Mouse (Mus musculus) A20 (cell line): ENCODE measurements at regions not wholly inside any gene's neighbourhood (a gene's known extent, or its start where the extent isn't known, plus 50 kb on each side); places are given as distances from the start of the nearest gene placed in this dataset.

Source experiments
- DNase-seq: peaks from one replicate; pipeline ENCODE4 v3.0.0-alpha.2; 2011; ENCODE audit warnings: low read depth, low spot score

DNA sequence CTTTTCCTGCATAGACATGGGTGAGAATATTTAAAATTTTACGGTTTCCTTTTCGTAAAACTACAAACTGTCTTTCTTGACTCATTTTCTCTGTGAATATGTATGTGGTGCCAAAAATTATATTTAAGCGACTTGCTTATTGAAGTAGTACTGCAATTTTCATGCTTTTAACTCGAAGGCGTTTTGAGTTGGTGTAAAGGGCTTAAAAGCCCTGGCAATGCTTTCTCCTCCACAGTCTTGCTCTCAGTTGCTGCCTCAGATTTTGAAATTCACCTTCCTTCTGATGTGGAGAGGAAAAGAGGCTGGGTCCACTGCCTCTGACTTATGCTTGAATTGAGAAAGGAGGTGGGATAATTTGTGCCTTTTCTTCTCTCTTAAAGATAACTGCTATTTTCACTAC lies 629.6 kb upstream of the Nrsn1 start:
- DNase-seq: no peak

DNA sequence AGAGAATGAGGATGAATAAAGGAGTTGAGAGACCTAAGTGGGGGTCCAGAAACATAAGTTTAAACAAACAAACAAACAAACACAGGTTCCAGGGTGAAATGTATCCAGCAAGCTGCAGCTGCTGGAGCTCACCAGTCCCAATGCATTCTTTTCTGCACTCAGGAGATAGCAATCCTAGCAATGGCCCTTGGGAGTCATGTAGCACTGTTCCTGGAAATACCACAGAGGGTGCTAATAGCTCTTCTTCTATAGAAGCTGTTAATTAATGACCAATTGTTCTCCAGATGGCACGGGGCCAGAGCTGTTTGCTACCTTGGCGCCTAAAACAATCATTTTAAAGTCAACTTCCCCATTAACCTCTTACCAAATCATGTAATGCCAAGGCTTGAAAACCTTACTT lies 622.8 kb upstream of the Nrsn1 start:
- no peak for DNase-seq

DNA sequence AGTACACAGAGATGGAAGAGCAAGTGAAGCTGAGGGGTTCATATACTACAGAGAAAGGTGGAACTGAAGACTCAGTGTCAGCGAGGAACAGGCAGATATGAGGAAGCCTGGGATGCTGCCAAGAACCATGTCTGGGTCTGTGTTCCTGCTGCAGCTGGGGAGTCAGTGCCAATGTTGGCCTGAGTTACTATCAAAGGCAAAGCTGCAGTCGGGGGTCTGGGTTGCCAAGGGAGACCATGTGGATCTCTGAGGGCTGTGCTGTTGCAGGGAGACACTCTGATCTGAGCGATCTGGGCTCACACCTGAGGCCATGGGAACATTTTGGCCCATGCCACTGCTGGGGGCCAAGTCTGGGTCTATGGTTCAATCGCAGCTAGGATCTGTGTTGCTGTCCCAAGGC lies 612.5 kb upstream of the Nrsn1 start:
- DNase-seq: no peak

- no peak for DNase-seq
Measured at GRCm38 (mm10) chr13:25868923-25869322, 598.6 kb upstream of the Nrsn1 start.

DNA sequence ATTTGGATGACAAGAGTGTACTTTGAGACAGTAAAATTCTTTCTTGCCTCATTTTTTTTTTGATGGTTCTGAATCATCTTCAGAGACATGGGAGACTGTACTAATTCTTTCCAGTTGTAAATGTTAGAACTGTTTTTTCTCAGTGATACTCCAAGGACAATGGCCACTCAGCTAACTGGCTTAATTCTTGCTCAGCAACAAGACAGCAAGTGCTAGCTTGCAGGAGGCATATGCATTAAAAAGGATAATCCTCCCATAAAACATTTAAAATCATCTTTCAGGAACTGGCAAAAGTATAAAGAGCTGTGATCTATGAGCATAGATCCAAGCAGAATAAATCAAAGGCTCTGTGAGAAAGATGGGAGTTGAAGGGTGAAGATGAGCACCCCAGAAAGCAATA lies 587.9 kb upstream of the Nrsn1 start:
- no peak for DNase-seq

GRCm38 (mm10) chr13:25857569-25857968 lies 587.3 kb upstream of the Nrsn1 start:
- no peak for DNase-seq

DNA sequence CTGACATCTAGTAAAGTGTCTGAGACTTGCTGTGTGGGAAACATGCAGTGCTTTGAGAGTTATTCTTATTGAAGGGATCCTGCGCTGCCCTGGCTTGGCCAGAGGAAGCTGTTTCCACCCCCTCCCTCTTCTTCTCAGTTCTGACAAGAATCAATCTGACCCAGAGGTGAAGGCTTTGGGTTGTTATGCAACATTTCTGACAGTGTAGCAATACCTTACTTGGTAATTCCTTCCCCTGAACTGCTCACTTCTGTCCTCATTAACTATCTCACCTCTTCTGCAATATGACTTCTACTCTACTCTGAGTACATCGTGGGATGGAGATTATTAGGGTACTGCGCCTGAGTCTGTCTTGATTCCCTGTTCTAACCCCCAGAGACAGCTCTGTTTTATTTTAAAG lies 586.8 kb upstream of the Nrsn1 start:
- no peak for DNase-seq

- DNase-seq: no peak
Measured at GRCm38 (mm10) chr13:25856549-25856948, 586.2 kb upstream of the Nrsn1 start.

DNA sequence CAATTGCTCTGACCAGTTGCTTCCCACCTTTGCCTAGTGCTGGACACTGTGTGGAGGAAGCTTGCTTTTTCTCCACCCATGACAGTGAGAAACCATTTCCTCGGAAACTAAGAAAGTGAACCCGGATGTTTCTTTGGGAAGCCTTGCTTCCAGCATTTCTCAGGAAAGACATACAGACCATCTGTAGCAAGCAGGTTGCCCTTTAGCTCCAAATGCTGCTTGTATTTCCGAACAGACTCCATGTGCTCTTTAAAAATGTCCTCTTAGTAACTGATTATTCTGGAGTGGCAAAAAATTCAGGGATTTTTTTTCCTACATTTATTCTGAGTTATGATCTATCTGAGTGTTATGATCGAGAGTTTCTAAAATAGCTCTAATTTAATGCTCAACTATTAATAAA lies 577.9 kb upstream of the Nrsn1 start:
- DNase-seq: no peak

GRCm38 (mm10) chr13:25838237-25838636 lies 567.9 kb upstream of the Nrsn1 start:
- no peak for DNase-seq

- DNase-seq: no peak
Measured at GRCm38 (mm10) chr13:25829146-25829924, 559.0 kb upstream of the Nrsn1 start.

DNA sequence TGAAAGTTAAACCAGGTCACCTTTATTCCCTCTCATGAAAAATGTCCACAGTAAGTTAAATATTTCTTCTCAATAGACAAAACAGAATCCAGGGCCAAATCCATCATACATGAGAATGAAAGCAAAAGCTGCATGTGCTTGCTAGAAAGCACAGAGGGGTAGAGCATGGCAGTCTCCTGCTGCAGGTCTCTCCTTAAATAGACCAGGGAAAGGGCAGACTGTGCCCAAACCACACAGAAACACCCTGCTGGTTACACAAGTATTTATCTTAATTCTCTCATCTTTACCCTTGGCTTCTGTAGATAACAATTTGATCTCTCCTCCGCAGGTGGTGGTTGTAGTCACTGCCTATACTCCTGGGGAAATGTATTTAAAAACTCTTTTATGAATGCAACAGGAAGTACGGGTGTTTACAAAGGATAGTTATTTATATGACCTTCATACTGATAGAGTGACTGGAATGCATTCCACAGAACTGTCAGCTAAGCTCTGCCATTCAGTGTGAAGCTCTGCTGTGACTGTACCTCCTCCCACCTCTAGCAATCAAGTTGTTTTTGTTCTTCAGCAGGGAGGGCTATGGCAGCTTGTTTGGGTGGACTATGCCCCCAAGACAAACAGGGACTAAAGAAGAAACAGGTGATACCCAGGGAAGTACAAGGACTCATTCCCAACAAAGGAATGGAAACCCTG lies 538.4 kb upstream of the Nrsn1 start:
- DNase-seq: no peak

GRCm38 (mm10) chr13:25793216-25793803 lies 523.0 kb upstream of the Nrsn1 start:
- DNase-seq: no peak

- DNase-seq: no peak
Measured at GRCm38 (mm10) chr13:25781161-25781560, 510.9 kb upstream of the Nrsn1 start.

DNA sequence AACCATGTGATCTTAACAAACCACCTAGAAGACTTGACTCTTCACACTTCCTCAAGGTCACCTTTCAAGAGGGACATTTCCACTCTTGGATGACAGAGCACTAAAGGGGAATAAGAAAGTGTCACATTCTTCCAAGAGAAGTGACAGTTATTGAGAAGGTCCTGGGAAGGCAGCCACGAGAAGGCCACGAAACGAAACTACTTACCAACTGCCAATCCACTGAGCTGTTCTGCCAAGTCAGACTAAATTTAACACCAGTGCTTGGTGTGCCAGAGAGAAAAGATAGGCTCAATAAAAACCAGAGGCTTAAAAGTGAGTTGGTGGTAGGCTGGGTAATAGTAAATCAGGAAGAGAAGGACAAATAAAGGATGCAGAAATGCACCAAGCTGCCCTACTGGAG lies 507.4 kb upstream of the Nrsn1 start:
- DNase-seq: no peak

GRCm38 (mm10) chr13:25774586-25775182 lies 504.4 kb upstream of the Nrsn1 start:
- DNase-seq: no peak

DNA sequence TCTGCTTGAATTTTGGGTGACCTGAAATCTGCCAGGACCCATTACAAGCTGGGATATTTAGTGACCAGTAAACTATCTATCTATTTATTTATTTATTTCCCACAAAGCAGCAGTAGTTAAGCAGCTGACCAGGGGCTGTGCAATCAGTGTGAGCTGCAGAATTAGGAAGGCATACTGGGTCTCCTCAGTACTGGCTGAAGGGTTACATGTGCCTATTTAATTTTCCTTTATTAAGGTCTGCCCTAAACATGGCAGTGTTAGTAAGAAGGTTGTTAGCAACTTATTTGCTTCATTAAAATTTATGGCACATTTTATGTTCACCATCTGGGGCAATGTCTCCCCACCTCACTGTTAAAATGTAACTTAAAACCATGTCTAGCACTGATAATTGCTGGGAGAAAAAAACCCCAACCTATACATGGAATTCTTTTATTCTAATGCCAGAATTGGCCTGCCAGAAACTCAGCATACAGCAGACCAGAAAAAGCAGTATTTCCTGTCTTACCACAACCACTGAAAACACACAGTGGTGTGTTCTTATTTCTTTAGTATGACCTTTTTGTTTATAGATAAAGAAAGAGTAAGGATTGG lies 484.3 kb upstream of the Nrsn1 start:
- DNase-seq: no peak

DNA sequence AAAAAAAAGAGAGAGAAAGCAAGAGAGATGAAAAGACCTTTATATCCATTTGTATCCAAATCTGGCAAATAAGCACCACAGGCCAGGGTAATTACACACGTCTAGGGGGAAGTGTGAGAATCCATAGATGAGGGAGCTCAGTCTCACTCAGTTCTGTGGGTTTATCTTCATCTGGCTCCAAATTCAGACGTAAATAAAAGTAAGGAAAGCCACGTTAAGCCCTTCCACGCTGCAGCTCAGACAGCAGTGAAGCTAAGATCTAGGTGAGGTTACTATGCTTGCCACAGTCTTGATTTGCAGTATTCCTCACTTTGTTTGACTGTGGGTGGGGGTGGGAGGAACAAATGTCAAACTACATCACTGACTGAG lies 481.1 kb upstream of the Nrsn1 start:
- DNase-seq: no peak

DNA sequence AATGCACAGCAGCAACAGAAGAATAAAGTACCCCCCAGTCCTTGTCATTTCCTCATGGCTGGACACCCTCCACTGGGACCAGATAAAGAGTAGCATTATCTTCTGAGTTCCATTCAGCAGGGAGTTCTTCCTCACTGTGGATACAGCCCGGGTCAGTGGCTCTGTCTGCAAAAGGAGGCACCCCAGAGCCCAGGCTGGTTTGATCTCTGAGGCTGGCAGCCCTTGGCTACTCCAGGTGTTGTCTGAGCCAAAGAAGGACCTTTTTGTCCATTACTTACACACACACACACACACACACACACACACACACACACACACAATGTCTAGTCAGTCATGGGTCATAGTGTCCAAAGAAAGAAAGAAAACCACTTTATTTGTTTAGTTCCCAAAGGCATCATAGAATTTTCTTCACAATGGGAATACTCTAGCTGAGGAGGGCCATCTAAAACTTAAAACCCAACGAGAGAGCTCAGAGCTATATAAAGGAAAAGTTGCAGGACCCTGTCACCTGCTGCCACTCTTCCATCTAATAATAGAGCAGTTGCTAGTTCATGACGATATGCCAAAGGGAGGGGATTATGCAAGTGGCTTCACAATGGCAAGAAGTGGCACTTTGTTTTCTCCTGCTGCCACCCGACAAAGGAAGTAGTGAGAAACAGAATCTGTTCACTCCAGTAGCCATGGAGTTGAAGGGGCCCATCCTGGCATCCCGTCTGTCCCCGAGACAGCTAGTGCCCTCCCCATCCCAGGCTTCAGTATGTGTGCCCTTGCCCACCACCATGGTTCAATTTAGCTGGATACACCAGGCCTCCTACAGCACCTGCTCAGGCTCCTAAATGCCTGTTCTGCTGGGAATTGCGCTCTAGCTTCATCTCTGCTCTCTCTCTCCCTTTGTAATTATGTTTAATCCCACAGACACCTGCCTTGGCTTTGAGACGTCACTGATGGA lies 480.4 kb upstream of the Nrsn1 start:
- no peak for DNase-seq

DNA sequence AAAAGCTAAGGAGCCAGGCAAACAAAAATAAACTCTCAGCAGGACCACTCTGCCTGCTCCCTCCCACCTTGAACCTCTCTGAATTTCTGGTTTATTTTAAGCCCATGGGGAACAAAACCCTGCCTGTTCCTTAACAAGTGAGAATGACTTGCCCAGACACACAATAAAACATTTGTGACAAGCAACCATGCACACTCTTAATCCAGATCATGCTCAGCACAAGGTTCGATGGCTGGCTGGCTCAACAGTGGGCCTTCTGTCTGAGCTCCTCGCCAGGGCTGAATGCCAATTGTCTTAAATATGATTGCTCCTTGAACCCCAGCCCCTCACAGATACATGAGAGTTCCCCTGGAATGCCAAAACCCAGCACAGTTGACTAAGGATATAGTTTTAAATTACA lies 468.3 kb upstream of the Nrsn1 start:
- no peak for DNase-seq

- no peak for DNase-seq
Measured at GRCm38 (mm10) chr13:25729327-25729892, 459.1 kb upstream of the Nrsn1 start.
